Mouse (Mus musculus): ENCODE results near the gene Cab39l. TPM values are rescaled to one million over a fixed set of nuclear protein-coding genes. Genes with fewer than 3 reads are reported as not detected.
"Not testable (repeated sequence)": the region's sequence is repeated elsewhere in the genome, so short reads cannot be mapped to it uniquely, and the experiment has no call there.

The Cab39l gene
- polyA plus RNA-seq, 2 experiments = 8.4 to 30.0 TPM

GRCm38 (mm10) chr14:59605671-59606353 lies 165.0 kb downstream of the Cab39l start:
- H3K4me3 ChIP-seq (ENCODE audit: insufficient read depth in 1 of 2, low read depth in 2 of 2, low read length in 2 of 2) = no peak overlapping the region
- TF ChIP-seq EP300 (IDR thresholded peaks at IDR 0.05; ENCODE audit: low read depth) (no peak), CTCF (IDR thresholded peaks at IDR 0.05; ENCODE audit: low read depth) (peak; percentile 72)
- no peaks in the 10 kb centered on the region; the same call in 1 of the 2 replicates for H3K27me3 ChIP-seq (ENCODE audit: control insufficient read depth, insufficient read depth, low read length)
- H3K27ac ChIP-seq = no peak overlapping the region
- WGBS (ENCODE audit: insufficient replicate concordance) = 12% methylated on average over 5 of the region's 5 CpGs
- H3K4me1 ChIP-seq (replicated peaks; ENCODE audit: control insufficient read depth in 2 of 2, insufficient read depth in 2 of 2, low read length in 1 of 2) = no peaks in the 10 kb centered on the region
- H3K36me3 ChIP-seq (replicated peaks; ENCODE audit: control insufficient read depth, insufficient read depth, low read depth) = no peaks in the 10 kb centered on the region
- ATAC-seq (ENCODE audit: insufficient read depth) (no peak), DNase-seq (ENCODE audit: low read depth in 3 of 3, low spot score in 3 of 3) (peak in 2 of 3 experiments; percentile 24 to 38)
- H3K9ac ChIP-seq (replicated peaks) = no peak overlapping the region
- H3K4me2 ChIP-seq (ENCODE audit: low read depth) = no peak overlapping the region
- no peaks in the 10 kb centered on the region for H3K9me3 ChIP-seq (ENCODE audit: control insufficient read depth, low read length)

GRCm38 (mm10) chr14:59607021-59607420 lies 166.2 kb downstream of the Cab39l start:
- Histone ChIP-seq H3K4me3 (ENCODE audit: insufficient read depth in 1 of 2, low read depth in 2 of 2, low read length in 2 of 2) (no peak overlapping the region), H3K36me3 (replicated peaks; ENCODE audit: control insufficient read depth, insufficient read depth, low read depth) (no peaks in the 10 kb centered on the region), H3K9ac (replicated peaks) (no peak overlapping the region), H3K9me3 (ENCODE audit: control insufficient read depth, low read length) (no peaks in the 10 kb centered on the region), H3K4me1 (replicated peaks; ENCODE audit: control insufficient read depth in 2 of 2, insufficient read depth in 2 of 2, low read length in 1 of 2) (no peaks in the 10 kb centered on the region), H3K27me3 (ENCODE audit: control insufficient read depth, insufficient read depth, low read length) (no peaks in the 10 kb centered on the region; the same call in 1 of the 2 replicates), H3K4me2 (ENCODE audit: low read depth) (no peak overlapping the region), H3K27ac (no peak overlapping the region)
- no peak for DNase-seq (ENCODE audit: low read depth in 3 of 3, low spot score in 3 of 3)
- no peak for TF ChIP-seq CTCF (IDR thresholded peaks at IDR 0.05; ENCODE audit: low read depth)
- no peak for TF ChIP-seq EP300 (IDR thresholded peaks at IDR 0.05; ENCODE audit: low read depth)
- no peak for ATAC-seq (ENCODE audit: insufficient read depth)
- 30% methylated on average over 3 of the region's 3 CpGs for WGBS (ENCODE audit: insufficient replicate concordance)

- no peaks in the 10 kb centered on the region for H3K36me3 ChIP-seq (replicated peaks; ENCODE audit: control insufficient read depth, insufficient read depth, low read depth)
- H3K9ac ChIP-seq (replicated peaks) = no peak overlapping the region
- H3K4me3 ChIP-seq (ENCODE audit: insufficient read depth in 1 of 2, low read depth in 2 of 2, low read length in 2 of 2) = no peak overlapping the region
- H3K27ac ChIP-seq = no peak overlapping the region
- ATAC-seq (ENCODE audit: insufficient read depth) (no peak), DNase-seq (ENCODE audit: low read depth in 3 of 3, low spot score in 3 of 3) (no peak)
- H3K27me3 ChIP-seq (ENCODE audit: control insufficient read depth, insufficient read depth, low read length) = no peaks in the 10 kb centered on the region
- H3K4me1 ChIP-seq (replicated peaks; ENCODE audit: control insufficient read depth in 2 of 2, insufficient read depth in 2 of 2, low read length in 1 of 2) = no peaks in the 10 kb centered on the region
- H3K9me3 ChIP-seq (ENCODE audit: control insufficient read depth, low read length) = no peaks in the 10 kb centered on the region
- WGBS (ENCODE audit: insufficient replicate concordance) = 42% methylated on average over 14 of the region's 14 CpGs
- no peak overlapping the region for H3K4me2 ChIP-seq (ENCODE audit: low read depth)
- TF ChIP-seq CTCF (IDR thresholded peaks at IDR 0.05; ENCODE audit: low read depth) (peak; percentile 67), EP300 (IDR thresholded peaks at IDR 0.05; ENCODE audit: low read depth) (no peak)
These were observed 172.3 kb downstream of the Cab39l start for GRCm38 (mm10) chr14:59612920-59613625.

GRCm38 (mm10) chr14:59614149-59614548 lies 173.4 kb downstream of the Cab39l start:
- not testable (repeated sequence) for H3K36me3 ChIP-seq (replicated peaks; ENCODE audit: control insufficient read depth, insufficient read depth, low read depth); H3K4me1 ChIP-seq (replicated peaks; ENCODE audit: control insufficient read depth in 2 of 2, insufficient read depth in 2 of 2, low read length in 1 of 2); H3K9ac ChIP-seq (replicated peaks); H3K4me2 ChIP-seq (ENCODE audit: low read depth); H3K9me3 ChIP-seq (ENCODE audit: control insufficient read depth, low read length); ATAC-seq (ENCODE audit: insufficient read depth); DNase-seq (ENCODE audit: low read depth in 3 of 3, low spot score in 3 of 3); H3K27me3 ChIP-seq (ENCODE audit: control insufficient read depth, insufficient read depth, low read length); H3K4me3 ChIP-seq (ENCODE audit: insufficient read depth in 1 of 2, low read depth in 2 of 2, low read length in 2 of 2); H3K27ac ChIP-seq
- 53% methylated on average over 3 of the region's 3 CpGs for WGBS (ENCODE audit: insufficient replicate concordance)

- 72% methylated on average over 7 of the region's 7 CpGs for WGBS (ENCODE audit: insufficient replicate concordance)
- TF ChIP-seq EP300 (IDR thresholded peaks at IDR 0.05; ENCODE audit: low read depth) = no peak
- no peak for TF ChIP-seq CTCF (IDR thresholded peaks at IDR 0.05; ENCODE audit: low read depth)
- H3K27ac ChIP-seq = no peak overlapping the region
These were observed 176.0 kb downstream of the Cab39l start for GRCm38 (mm10) chr14:59616802-59617201.

More at GRCm38 (mm10) chr14:59616802-59617201, 176.0 kb downstream of the Cab39l start:
- H3K4me3 ChIP-seq (ENCODE audit: insufficient read depth in 1 of 2, low read depth in 2 of 2, low read length in 2 of 2) = no peak overlapping the region
- no peaks in the 10 kb centered on the region for H3K9me3 ChIP-seq (ENCODE audit: control insufficient read depth, low read length)
- no peak for DNase-seq (ENCODE audit: low read depth in 3 of 3, low spot score in 3 of 3)
- no peaks in the 10 kb centered on the region for H3K4me1 ChIP-seq (replicated peaks; ENCODE audit: control insufficient read depth in 2 of 2, insufficient read depth in 2 of 2, low read length in 1 of 2)
- no peak for ATAC-seq (ENCODE audit: insufficient read depth)
- H3K36me3 ChIP-seq (replicated peaks; ENCODE audit: control insufficient read depth, insufficient read depth, low read depth) = no peaks in the 10 kb centered on the region
- no peak overlapping the region for H3K9ac ChIP-seq (replicated peaks)
- H3K4me2 ChIP-seq (ENCODE audit: low read depth) = no peak overlapping the region
- no peaks in the 10 kb centered on the region for H3K27me3 ChIP-seq (ENCODE audit: control insufficient read depth, insufficient read depth, low read length)

Data from liver, embryonic 14.5 days (tissue).